Mouse (Mus musculus): Measurements from ENCODE around the gene Gm13420. TPM values are rescaled to one million over a fixed set of nuclear protein-coding genes. Genes with fewer than 3 reads are reported as not detected.
A peak's percentile ranks its signal among the peaks of the same experiment; 100 is the strongest.

Gm13420 gene
- polyA plus RNA-seq, 2 experiments = 0.38 to 0.39 TPM

DNA sequence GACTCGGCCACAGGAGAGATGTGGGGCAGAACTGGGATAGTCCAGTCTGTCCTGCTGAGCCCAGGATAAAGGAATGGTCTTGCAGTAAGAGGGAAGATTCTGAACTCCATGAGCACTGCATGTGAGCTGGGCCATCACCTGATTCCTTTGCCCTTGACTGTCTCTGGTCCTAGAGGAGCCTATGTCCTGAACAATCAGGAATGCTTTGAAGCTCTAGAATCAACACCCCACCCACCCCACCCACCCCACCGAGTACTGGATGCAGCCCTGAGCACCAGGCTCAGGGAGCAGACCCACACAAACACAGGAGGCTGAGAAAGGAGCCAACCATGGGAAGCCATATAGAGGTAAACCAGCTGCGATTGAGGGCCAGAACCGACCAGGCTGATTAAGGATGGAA, 3.0 kb downstream of the Gm13420 start:
- H3K9me3 ChIP-seq (ENCODE audit: control insufficient read depth, low read length) = no peaks in the 10 kb centered on the region
- TF ChIP-seq EP300 (IDR thresholded peaks at IDR 0.05; ENCODE audit: low read depth) (no peak), CTCF (IDR thresholded peaks at IDR 0.05; ENCODE audit: low read depth) (no peak)
- no peak overlapping the region for H3K27ac ChIP-seq
- DNase-seq (ENCODE audit: low read depth in 3 of 3, low spot score in 3 of 3) (no peak), ATAC-seq (ENCODE audit: insufficient read depth) (no peak)
- H3K4me3 ChIP-seq (ENCODE audit: insufficient read depth in 1 of 2, low read depth in 2 of 2, low read length in 2 of 2) = no peak overlapping the region
- WGBS (ENCODE audit: insufficient replicate concordance) = 53% methylated on average over 4 of the region's 4 CpGs
- H3K36me3 ChIP-seq (replicated peaks; ENCODE audit: control insufficient read depth, insufficient read depth, low read depth) = no peaks in the 10 kb centered on the region
- H3K27me3 ChIP-seq (ENCODE audit: control insufficient read depth, insufficient read depth, low read length) = peaks cover 51% of the 10 kb centered on the region
- H3K4me2 ChIP-seq (ENCODE audit: low read depth) = no peak overlapping the region
- no peak overlapping the region for H3K9ac ChIP-seq (replicated peaks)
- no peaks in the 10 kb centered on the region for H3K4me1 ChIP-seq (replicated peaks; ENCODE audit: control insufficient read depth in 2 of 2, insufficient read depth in 2 of 2, low read length in 1 of 2)

DNA sequence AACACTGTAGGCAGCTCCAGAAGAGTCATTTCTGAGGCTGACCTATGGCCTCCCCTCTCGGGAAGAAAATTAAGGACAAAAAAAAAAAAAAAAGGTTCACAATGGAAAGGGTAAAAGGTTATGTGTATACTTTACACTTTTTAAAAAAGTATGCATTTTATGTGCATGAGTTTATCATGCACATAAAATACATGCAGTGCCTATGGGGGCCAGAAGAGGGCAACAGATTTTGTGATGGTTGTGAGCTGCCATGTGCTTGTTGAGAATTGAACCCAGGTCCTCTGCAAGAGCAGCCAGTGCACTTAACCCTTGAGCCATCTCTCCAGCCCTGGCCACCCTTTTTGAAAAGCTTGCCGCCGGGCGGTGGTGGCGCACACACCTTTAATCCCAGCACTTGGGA, 3.6 kb downstream of the Gm13420 start:
- TF ChIP-seq EP300 (IDR thresholded peaks at IDR 0.05; ENCODE audit: low read depth) = no peak
- peak; percentile 42 for TF ChIP-seq CTCF (IDR thresholded peaks at IDR 0.05; ENCODE audit: low read depth)
- H3K27ac ChIP-seq = no peak overlapping the region
- peaks cover 48% of the 10 kb centered on the region for H3K27me3 ChIP-seq (ENCODE audit: control insufficient read depth, insufficient read depth, low read length)
- no peak overlapping the region for H3K4me3 ChIP-seq (ENCODE audit: insufficient read depth in 1 of 2, low read depth in 2 of 2, low read length in 2 of 2)
- no peak overlapping the region for H3K9ac ChIP-seq (replicated peaks)
- WGBS (ENCODE audit: insufficient replicate concordance) = 45% methylated on average over 5 of the region's 5 CpGs
- no peaks in the 10 kb centered on the region for H3K36me3 ChIP-seq (replicated peaks; ENCODE audit: control insufficient read depth, insufficient read depth, low read depth)
- no peaks in the 10 kb centered on the region for H3K4me1 ChIP-seq (replicated peaks; ENCODE audit: control insufficient read depth in 2 of 2, insufficient read depth in 2 of 2, low read length in 1 of 2)
- ATAC-seq (ENCODE audit: insufficient read depth) (no peak), DNase-seq (ENCODE audit: low read depth in 3 of 3, low spot score in 3 of 3) (no peak)
- no peaks in the 10 kb centered on the region for H3K9me3 ChIP-seq (ENCODE audit: control insufficient read depth, low read length)
- H3K4me2 ChIP-seq (ENCODE audit: low read depth) = no peak overlapping the region

DNA sequence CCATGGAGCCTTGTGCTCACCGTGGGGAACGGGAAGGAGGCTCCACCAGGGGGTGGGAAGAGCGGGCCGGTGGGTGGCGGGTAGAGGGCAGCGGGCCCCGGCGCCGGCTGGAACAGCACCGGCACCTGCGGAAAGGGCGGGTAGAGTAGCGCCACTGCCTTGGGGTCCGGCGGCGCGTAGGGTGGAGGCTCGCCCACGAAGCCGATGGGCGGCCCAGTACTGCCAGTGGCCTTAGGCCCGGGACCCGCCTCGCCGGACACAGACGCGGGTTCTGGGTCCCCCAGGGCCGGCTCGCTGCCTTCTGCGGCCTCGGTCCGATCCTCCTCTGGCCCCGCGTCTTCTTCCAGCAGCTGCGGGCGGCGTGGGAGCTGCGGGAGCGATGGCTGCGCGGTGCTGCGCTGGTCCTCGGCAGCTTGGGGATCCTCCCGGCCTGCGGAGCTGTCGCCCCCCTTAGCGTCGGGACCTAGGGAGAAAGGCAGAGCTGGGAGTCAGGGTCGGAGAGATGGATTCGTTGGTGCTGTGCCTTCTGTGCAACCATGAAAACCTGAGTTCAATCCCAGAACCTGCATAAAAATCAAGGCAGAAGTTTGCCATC, 4.2 kb downstream of the Gm13420 start:
- Histone ChIP-seq H3K4me2 (ENCODE audit: low read depth) (peak overlapping the region; percentile 3; the same call in 1 of the 2 replicates), H3K4me3 (ENCODE audit: insufficient read depth in 1 of 2, low read depth in 2 of 2, low read length in 2 of 2) (no peak overlapping the region)

DNA sequence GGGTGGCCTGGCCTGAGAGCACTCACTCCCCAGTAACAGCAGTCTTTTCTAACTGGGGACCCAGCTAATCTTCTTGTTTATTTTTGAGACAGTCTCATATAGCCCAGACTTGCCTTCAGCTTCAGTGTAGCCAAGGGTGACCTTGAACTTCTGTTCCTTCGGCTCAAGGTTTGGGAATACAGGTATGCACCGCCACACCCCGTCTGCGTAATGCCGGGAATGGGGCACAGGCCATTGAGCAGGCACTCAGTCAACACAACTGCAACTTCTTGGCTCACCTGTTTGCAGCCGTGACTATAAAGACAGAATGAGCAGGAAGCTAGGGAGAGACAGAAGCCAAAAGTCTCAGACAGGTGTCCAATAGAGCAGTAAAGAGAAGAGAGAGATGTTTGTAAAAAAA, 7.2 kb downstream of the Gm13420 start:
- WGBS (ENCODE audit: insufficient replicate concordance) = 80% methylated on average over 6 of the region's 6 CpGs
- H3K4me3 ChIP-seq (ENCODE audit: insufficient read depth in 1 of 2, low read depth in 2 of 2, low read length in 2 of 2) = no peak overlapping the region
- ATAC-seq (ENCODE audit: insufficient read depth) (no peak), DNase-seq (ENCODE audit: low read depth in 3 of 3, low spot score in 3 of 3) (no peak)
- no peaks in the 10 kb centered on the region for H3K9me3 ChIP-seq (ENCODE audit: control insufficient read depth, low read length)
- H3K36me3 ChIP-seq (replicated peaks; ENCODE audit: control insufficient read depth, insufficient read depth, low read depth) = no peaks in the 10 kb centered on the region
- peaks cover 24% of the 10 kb centered on the region for H3K27me3 ChIP-seq (ENCODE audit: control insufficient read depth, insufficient read depth, low read length)
- H3K27ac ChIP-seq = no peak overlapping the region
- H3K9ac ChIP-seq (replicated peaks) = no peak overlapping the region
- no peaks in the 10 kb centered on the region for H3K4me1 ChIP-seq (replicated peaks; ENCODE audit: control insufficient read depth in 2 of 2, insufficient read depth in 2 of 2, low read length in 1 of 2)
- no peak overlapping the region for H3K4me2 ChIP-seq (ENCODE audit: low read depth)
- TF ChIP-seq EP300 (IDR thresholded peaks at IDR 0.05; ENCODE audit: low read depth) (no peak), CTCF (IDR thresholded peaks at IDR 0.05; ENCODE audit: low read depth) (no peak)

More for the DNA sequence above, 4.2 kb downstream of the Gm13420 start:
- no peaks in the 10 kb centered on the region for H3K4me1 ChIP-seq (replicated peaks; ENCODE audit: control insufficient read depth in 2 of 2, insufficient read depth in 2 of 2, low read length in 1 of 2)
- no peak overlapping the region for H3K27ac ChIP-seq
- H3K27me3 ChIP-seq (ENCODE audit: control insufficient read depth, insufficient read depth, low read length) = peaks cover 47% of the 10 kb centered on the region
- TF ChIP-seq CTCF (IDR thresholded peaks at IDR 0.05; ENCODE audit: low read depth) = no peak
- no peak for TF ChIP-seq EP300 (IDR thresholded peaks at IDR 0.05; ENCODE audit: low read depth)
- H3K9me3 ChIP-seq (ENCODE audit: control insufficient read depth, low read length) = no peaks in the 10 kb centered on the region
- no peak overlapping the region for H3K9ac ChIP-seq (replicated peaks)
- DNase-seq (ENCODE audit: low read depth in 3 of 3, low spot score in 3 of 3) = no peak
- no peaks in the 10 kb centered on the region for H3K36me3 ChIP-seq (replicated peaks; ENCODE audit: control insufficient read depth, insufficient read depth, low read depth)
- ATAC-seq (ENCODE audit: insufficient read depth) = no peak
- 11% methylated on average over 50 of the region's 50 CpGs for WGBS (ENCODE audit: insufficient replicate concordance)

DNA sequence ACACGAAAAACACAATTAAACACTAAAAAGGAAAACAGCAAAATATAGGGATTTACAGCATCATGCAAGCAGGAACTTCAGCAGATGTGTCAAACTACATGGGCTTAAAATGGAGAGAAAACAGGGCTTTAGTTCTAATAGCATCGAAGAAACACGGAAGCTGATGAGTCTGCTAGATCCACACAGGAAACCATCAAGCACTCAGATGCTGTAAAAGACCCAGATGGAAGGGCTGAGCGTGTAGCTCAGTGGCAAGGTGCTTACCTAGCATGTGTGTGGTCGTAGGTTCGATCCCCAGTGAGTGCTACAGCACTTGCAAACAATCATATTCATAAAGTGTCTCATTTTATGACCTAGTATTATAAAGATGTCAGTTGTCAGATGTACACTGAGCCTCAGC, 10.3 kb downstream of the Gm13420 start:
- Histone ChIP-seq H3K4me3 (ENCODE audit: insufficient read depth in 1 of 2, low read depth in 2 of 2, low read length in 2 of 2) (no peak overlapping the region), H3K4me1 (replicated peaks; ENCODE audit: control insufficient read depth in 2 of 2, insufficient read depth in 2 of 2, low read length in 1 of 2) (no peaks in the 10 kb centered on the region), H3K36me3 (replicated peaks; ENCODE audit: control insufficient read depth, insufficient read depth, low read depth) (no peaks in the 10 kb centered on the region; the same call in 1 of the 2 replicates), H3K27ac (no peak overlapping the region), H3K9me3 (ENCODE audit: control insufficient read depth, low read length) (no peaks in the 10 kb centered on the region), H3K9ac (replicated peaks) (no peak overlapping the region), H3K27me3 (ENCODE audit: control insufficient read depth, insufficient read depth, low read length) (peaks cover 3% of the 10 kb centered on the region; the same call in 1 of the 2 replicates), H3K4me2 (ENCODE audit: low read depth) (no peak overlapping the region)
- no peak for TF ChIP-seq EP300 (IDR thresholded peaks at IDR 0.05; ENCODE audit: low read depth)
- ATAC-seq (ENCODE audit: insufficient read depth) = 0 out of 2 replicates have a peak, but pooled peaks have one; percentile 10
- WGBS (ENCODE audit: insufficient replicate concordance) = 74% methylated on average over 6 of the region's 6 CpGs
- no peak for DNase-seq (ENCODE audit: low read depth in 3 of 3, low spot score in 3 of 3)
